Mouse (Mus musculus): ENCODE measurements around the gene Cilp.
"Not testable (repeated sequence)": the region's sequence is repeated elsewhere in the genome, so short reads cannot be mapped to it uniquely, and the experiment has no call there.

- TF ChIP-seq EP300, CTCF (IDR thresholded peaks at IDR 0.05; ENCODE audit: low read depth): not testable (repeated sequence)
These were observed 23.3 kb downstream of the Cilp start for GRCm38 (mm10) chr9:65288252-65288651.

Data from liver, postnatal 0 days (tissue).